Mouse (Mus musculus) natural killer cell, adult 2 months (primary cell): ENCODE data around the gene Plcxd2.

Source experiments
- DNase-seq, 2 experiments: peaks; one replicate each; pipeline ENCODE4 v3.0.0; 2022; ENCODE audit warnings: low spot score in 2 of 2

The Plcxd2 gene

GRCm38 (mm10) chr16:46010153-46010905 is at the start of gene Plcxd2:
Gene Plcxd2, minus strand, starts transcription at chr16:46010218.
- peak; percentile 94 to 96 for DNase-seq

GRCm38 (mm10) chr16:46046906-46047305 is 36.9 kb upstream of the Plcxd2 start:
- DNase-seq, result no peak

DNA sequence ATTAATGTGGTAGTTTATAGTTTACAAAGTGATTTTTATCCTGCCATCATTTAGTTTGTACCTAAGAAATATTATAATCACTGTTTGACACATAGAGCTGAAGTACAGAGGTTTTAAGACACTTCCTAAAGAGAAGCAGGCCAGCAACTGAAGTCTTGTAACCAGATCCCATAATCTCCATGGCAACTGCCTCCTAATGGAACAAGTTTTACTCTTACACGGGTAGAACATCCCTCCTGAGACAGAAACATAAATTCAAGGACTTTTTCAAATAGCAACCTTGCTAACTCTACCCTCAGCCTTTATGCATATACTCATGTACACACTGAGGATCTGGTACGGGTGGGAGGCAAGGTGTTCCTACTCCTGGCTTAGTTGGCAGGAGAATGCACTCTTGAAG is 26.2 kb upstream of the Plcxd2 start:
- DNase-seq, result no peak

DNA sequence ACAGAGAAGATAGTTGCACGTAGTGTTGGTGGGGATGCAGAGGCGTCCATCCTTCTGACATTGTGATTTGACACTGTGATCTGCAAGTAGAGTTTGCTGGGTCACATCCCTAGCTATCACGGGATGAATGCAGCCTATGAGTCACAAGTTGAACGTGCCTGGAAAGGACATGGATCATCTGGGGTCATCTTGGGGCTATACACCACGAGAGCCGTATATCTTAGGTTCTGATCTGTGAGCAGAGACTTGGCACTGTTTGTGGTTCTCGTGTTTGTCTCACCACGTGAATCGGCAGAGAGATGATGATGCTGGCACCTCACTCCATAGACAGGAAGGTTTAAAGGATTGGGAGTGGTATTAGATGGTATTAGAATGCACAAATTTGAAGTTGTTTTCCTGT is 23.9 kb upstream of the Plcxd2 start:
- DNase-seq, result no peak

- DNase-seq, result no peak
Measured at GRCm38 (mm10) chr16:46022958-46023491, 13.0 kb upstream of the Plcxd2 start.

DNA sequence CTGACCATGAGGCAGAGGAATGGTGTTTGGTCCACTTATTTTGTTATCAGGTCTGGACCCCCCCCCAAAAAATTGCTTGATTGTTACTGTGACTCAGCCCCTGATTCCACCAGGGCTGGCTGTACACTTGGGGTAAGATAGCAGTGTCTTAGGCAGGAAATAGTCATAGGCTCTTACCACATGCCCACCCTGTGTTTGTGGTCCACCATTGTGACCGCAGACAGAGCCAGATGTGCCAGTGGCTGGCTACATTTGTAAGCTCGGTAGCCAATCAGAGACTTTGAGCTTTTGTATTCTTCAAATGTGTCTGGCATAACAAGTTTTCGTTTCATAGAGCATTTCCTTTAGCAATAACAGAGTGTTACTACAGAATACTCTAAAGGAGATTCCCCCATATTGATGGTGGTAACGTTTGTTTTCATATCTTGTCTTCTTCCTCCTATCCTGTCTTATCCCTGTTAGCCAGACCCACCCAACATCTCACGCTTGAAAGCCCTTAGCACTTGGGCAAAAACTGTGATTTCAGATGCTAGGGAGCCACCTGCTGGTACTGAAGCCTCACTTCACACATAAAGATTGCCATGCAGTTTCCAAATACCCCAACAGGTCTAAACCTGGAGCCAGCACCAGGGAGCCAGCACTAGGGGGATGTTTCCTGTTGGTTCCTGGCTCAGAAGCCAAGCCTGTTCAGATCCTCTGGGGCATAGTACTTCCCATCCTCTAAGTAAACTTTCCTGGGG is 12.3 kb upstream of the Plcxd2 start:
- peak; percentile 79 to 87 for DNase-seq

GRCm38 (mm10) chr16:46021302-46021701 is 11.3 kb upstream of the Plcxd2 start:
- DNase-seq, result no peak

GRCm38 (mm10) chr16:46020396-46020795 is 10.4 kb upstream of the Plcxd2 start:
- no peak for DNase-seq

GRCm38 (mm10) chr16:46019799-46020198 is 9.8 kb upstream of the Plcxd2 start:
- no peak for DNase-seq

DNA sequence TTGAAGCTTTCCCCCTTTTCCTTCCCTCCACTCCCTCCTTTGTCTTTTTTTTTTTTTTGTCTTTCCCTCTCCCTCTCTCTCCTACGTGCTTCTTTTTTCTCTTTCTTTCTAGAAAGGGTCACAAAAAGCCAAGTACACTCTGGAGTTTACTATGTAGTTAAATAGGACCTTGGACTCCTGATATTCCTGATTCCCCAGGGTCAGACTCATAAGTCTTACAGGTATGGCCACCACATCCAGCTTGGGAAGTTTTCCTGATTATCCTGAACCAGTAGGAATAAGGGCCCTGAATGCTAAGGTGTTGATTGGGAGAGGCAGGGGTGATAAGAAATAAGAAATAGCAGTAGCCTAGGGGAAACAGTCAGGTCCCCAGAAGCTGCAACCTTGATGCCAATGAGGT is 9.3 kb upstream of the Plcxd2 start:
- DNase-seq, result no peak

GRCm38 (mm10) chr16:46011696-46012095 is 1.7 kb upstream of the Plcxd2 start:
- DNase-seq, result no peak

GRCm38 (mm10) chr16:46010906-46011220 is 845 bp upstream of the Plcxd2 start:
- peak; percentile 52 to 53 for DNase-seq

GRCm38 (mm10) chr16:46009717-46010116 is 301 bp downstream of the Plcxd2 start:
- no peak for DNase-seq

DNA sequence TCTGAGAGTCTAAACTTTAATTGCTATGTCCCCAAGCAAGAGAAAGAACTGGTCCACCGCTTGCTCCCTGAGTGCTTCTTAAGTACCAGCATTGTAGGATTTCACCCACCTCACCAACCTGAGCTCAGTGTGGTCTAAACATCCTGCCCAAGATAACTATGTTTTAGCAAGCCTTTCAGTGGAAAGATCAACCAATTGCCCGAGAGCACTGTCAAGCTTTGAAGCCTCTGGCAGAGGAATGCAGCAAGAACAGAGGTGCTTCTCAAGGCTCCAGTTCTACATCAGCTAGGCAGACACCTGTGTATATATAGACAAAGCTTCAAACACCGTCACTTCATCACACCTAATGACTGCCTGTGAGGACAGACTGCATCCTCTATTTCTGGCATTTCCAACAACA is 1.3 kb downstream of the Plcxd2 start:
- DNase-seq, result peak in 1 of 2 experiments; percentile 12

GRCm38 (mm10) chr16:46008036-46008605 is 1.9 kb downstream of the Plcxd2 start:
- DNase-seq, result no peak

DNA sequence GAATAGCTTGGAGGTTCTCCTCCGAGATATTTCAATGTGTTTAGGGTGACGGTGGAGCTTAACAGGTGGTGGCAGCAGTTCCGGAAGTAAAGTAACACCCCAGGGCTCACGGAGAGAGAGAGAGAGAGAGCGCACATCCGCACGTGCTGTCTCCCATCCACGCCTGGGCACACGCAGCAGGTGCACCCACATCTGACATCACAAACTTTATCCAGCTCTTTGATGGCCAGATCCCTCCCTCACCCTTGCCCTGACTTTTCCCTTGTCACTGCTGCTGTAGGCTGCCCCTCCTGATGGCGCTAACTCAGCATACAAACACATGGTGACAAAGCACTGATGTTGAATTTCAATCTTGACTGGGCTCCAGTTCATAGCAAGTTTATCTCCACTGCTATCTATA is 3.8 kb downstream of the Plcxd2 start:
- DNase-seq, result peak in 1 of 2 experiments; percentile 21

- peak; percentile 39 to 59 for DNase-seq
Measured at GRCm38 (mm10) chr16:46001550-46002166, 8.4 kb downstream of the Plcxd2 start.

GRCm38 (mm10) chr16:46000976-46001375 is 9.0 kb downstream of the Plcxd2 start:
- DNase-seq, result no peak

DNA sequence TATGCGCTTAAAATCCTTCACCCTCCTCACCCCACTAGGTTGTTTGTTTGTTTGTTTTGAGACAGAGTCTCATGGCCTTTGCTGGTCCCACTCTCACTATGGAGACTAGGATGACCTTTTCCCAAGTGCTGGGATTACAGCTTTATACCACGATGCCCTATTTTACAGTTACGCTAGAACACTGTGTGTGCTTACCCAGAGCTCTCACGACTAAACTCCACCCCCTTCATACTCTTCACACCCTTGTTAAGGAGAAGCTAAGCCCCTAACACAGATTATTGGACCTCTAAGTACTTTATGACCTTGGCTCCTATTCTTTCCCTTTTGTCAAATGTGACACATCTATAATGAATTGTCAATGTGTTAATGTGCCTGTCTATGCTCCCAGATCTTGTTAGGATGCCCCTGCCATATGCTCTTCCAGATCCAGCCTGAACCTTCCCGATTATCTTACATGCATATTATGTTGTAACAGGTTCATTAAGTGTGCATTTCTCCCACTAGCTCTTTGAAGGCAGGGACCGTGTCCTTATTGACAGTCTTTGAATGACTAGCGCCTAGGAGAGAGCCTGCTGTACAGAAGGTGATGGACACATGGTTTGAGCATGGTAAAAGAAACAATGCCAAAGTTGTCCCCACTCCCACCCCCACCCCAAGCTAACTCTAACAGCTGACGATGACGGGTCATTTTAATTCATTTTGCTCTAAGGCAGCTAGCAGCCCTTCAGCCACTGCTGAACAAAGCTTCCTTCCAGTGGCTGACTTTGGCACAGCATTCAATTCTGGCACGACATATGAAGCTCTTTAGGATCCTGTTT is 10.4 kb downstream of the Plcxd2 start:
- DNase-seq, result no peak

DNA sequence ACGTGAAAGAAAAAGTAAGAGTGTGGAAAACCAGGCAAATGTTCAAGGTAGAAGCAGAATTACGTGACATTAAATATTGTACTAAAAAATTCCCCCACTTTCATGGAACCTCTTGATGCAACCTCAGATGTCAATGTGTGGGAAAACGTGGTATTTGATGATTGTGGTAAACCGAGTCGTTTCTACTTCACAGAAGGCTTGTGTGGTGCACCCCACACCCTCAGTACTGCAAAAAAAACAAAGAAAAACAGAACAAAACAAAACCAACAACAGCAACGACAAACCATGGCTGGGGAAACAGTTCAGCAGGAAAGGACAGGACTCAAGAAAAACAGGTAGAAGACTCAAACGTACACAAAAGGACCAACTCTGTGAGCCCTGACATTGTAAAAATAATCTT is 11.8 kb downstream of the Plcxd2 start:
- no peak for DNase-seq

DNA sequence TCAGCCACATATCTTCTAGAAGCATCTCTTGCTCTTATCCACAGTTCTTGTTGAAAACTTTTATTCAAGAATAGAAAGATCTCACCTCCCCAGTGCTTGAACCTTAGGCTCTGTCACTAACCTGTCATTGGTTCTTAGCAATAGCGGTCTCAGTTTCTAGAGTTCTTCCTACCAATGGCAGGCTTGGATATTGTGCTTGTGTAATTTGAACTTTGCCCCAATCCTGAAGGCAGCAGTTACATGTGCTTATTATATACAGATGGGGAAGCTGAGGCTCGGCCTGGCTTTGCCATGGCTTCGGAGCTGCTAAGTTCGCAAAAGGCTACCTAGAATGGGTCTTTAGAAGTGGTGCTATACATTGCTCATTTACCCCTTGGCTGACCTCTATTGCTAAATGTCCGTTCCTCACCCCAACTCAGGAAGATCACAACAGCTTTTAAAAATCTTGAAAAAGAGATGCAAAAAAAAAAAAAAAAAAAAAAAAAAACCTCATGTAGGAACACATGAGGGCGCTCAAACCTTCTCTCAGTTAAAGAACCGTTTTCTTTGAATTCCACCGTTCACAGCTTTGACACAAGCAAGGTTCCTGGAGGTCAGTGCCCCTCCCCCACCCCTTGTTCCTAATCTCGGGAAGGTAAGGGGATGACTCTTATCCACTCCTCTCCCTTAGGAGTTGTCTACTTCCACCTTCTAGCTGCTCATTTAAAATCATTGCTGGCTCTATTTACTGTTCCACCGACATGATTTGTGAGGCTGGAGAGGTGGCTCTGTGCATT is 18.9 kb downstream of the Plcxd2 start:
- DNase-seq, result no peak
